Mouse (Mus musculus): Measurements from ENCODE around the gene Efcab14.
A peak's percentile ranks its signal among the peaks of the same experiment; 100 is the strongest.

Efcab14 gene

DNA sequence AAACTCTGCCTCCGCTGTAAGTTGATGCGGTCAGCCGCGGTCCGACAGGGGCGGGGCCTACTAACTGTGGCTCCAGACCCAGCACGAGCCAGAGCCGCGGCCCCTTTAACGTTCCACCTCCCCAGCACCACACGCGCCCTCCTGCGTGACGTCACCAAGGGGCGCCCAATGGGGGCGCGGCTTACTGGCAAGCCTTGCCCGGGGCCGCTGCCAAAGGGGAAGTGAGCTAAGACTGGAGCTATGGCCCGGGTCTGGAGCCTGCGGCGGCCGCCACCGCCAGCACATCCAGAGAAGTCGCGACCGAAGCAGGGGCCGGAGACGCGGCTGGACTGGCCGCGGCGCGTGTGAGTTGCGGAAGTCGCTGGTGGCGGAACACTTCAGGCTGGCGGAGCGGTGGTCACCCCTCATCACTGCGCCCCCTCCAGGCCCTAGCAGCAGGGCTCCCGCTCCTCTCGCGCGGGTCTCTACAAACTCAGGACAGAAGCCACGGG is at the start of gene Efcab14:
Gene Efcab14 (plus strand): TSS at position 194 of the 491 bp plus-strand sequence.
- peak; percentile 98 for DNase-seq (ENCODE audit: low spot score)

GRCm38 (mm10) chr4:115701468-115701867 is 36.1 kb upstream of the Efcab14 start:
- DNase-seq (ENCODE audit: low spot score): no peak

GRCm38 (mm10) chr4:115703927-115704505 is 33.5 kb upstream of the Efcab14 start:
- DNase-seq (ENCODE audit: low spot score): no peak

GRCm38 (mm10) chr4:115708974-115709593 is 28.5 kb upstream of the Efcab14 start:
- DNase-seq (ENCODE audit: low spot score): no peak

- DNase-seq (ENCODE audit: low spot score): peak; percentile 88
Measured at GRCm38 (mm10) chr4:115709792-115710418, 27.6 kb upstream of the Efcab14 start.

DNA sequence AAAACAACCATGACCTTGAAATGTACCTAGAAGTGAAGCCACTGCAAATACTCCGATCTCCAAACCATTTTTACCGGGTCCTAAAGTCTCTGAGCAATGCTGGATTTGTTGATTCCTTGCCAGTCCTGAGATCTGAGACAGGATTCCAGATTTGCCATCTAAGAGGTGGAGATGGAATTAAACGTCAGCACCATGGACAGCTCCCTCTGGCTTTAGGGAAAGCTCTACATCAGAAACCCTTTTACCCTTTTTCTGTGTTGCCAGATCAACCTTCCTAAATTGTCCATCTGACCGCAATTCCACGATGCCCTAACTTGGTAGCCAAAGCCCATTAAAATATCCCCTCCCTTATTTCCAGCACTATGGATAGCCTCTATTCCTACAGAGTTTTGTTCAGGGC is 8.8 kb upstream of the Efcab14 start:
- DNase-seq (ENCODE audit: low spot score): peak; percentile 35

DNA sequence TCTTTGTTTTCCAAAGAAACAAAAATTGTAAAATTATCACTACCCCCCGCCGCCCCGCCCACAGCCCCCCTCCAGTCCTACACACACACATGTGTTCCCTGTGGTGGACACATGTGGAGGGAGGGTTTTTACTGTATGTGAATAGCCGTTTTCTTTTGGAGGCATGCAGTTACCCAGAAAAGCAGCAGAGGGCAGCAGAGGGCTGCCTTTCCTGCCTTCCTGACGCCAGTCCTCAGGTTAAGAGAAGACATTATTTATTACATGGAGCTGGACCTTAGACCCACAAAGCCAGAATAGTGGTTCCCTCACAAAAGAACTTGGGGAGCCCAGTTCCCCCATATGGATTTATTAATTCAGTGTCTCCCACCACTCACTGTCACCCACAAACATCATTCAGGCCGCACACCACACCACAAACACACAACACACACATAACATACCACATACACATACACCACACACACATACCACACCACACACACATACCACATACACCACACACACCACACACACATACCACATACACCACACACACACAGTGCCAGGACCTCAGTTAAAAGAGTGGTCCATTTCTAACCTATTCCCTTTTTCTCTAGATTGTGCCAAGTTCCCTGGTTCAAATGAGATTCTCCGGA is 5.8 kb upstream of the Efcab14 start:
- DNase-seq (ENCODE audit: low spot score): peak; percentile 55

DNA sequence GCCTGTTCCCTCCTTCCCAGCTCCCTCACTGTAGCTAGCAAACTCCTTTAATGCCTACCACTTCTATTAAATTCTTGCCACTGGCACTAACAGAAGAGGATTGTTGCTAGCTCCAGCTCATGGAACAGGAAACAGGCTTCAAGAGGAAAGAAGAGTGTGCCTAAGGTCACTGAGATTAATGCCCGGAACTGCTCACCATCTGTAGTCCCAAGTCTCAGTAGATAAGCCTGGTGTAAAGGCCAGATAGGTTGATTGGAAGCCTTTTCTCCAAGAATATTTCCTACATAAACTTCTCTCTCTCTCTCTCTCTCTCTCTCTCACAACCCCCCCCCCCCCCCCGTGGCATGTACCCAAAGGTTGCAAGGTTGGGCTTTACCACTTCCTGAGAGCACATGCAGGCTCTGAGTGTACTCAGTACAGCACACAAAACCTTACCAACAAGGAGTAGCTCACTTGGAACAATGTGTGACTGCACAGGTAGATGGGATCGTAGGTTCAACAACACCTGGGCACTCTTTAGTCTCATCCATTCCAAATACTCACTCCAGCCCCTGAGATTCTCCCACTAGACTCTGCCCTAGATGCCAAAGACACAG is 5.2 kb upstream of the Efcab14 start:
- DNase-seq (ENCODE audit: low spot score): no peak

DNA sequence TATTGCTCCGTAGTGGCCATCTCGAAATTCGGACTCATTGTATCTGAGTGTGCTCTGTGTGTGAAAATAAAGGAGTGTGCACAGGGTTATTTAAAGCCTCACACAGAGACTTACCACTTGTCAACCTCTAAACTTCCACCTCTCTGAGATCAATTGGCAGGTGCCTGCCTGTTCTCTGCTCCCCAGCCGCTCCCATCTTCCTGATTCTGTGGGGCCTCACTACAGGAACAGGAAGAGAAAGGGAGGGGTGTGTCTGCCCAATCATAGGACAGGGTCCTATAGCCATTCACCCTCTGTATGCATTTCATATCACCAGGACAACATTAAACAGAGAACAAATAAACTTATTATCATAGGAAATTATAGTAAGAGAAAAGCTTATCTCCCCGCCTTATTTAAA is 3.8 kb upstream of the Efcab14 start:
- DNase-seq (ENCODE audit: low spot score): no peak

GRCm38 (mm10) chr4:115734867-115735266 is 2.7 kb upstream of the Efcab14 start:
- DNase-seq (ENCODE audit: low spot score): no peak

GRCm38 (mm10) chr4:115738481-115738985 is 989 bp downstream of the Efcab14 start:
- peak; percentile 16 for DNase-seq (ENCODE audit: low spot score)

- no peak for DNase-seq (ENCODE audit: low spot score)
Measured at GRCm38 (mm10) chr4:115742658-115743057, 5.1 kb downstream of the Efcab14 start.

DNA sequence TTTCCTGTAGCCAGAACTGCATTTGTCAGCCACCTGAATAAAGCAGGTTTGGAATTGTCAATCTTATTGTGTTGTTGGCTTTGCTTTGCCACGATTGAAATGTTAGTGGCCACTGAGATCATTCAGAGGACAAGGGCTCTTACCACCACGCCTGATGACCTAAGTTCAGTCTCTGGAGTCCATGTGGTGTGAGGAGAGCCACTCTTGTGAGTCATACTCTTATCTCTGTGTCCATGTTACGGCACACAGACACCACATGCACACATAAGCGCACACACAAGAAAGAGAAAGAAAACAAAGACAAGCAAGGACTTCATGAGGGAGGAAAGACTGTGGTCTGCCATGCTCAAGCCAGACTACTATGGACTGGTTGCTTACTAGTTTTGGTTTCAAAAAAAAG is 5.6 kb downstream of the Efcab14 start:
- DNase-seq (ENCODE audit: low spot score): no peak

GRCm38 (mm10) chr4:115748181-115748580 is 10.6 kb downstream of the Efcab14 start:
- DNase-seq (ENCODE audit: low spot score): no peak

DNA sequence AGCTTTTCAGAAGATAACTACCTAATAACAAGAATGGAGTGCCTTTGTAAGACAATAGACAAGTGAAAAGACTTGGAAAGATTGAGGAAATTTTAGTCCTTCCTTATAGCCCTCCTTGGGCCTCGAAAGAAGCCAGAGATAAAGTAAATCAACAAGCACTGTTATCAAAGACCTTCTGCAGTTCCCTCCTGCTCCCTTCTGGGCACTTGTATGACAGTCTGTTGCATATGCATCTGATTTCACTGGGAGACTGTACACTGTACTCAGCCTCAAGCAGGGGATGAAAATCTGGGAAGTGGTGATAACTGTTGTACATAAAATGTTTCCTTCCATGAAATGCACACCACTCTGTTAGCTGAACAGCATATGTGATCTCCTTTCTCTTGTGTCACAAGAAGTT is 11.8 kb downstream of the Efcab14 start:
- no peak for DNase-seq (ENCODE audit: low spot score)

DNA sequence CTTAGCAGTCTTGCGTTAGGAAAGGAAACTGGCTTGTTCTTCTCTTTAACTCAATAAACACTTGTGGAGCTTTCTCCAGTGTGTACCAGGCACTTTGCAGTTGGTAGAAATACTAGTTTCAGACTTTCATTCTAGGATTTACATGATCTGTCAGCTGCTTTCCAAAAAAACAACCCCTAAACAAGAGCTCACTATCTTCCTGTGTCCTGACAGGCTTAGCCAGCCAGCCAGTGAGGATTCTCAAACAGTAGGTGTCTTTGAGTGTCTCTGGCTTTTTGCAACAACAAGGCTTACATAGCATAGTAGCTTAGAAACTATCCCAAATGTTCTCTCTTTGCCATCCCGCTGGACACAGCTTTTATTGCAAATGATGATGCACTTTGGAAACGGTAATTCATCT is 16.6 kb downstream of the Efcab14 start:
- DNase-seq (ENCODE audit: low spot score): no peak

GRCm38 (mm10) chr4:115754851-115755250 is 17.3 kb downstream of the Efcab14 start:
- no peak for DNase-seq (ENCODE audit: low spot score)

- DNase-seq (ENCODE audit: low spot score): no peak
Measured at GRCm38 (mm10) chr4:115761206-115761605, 23.7 kb downstream of the Efcab14 start.

DNA sequence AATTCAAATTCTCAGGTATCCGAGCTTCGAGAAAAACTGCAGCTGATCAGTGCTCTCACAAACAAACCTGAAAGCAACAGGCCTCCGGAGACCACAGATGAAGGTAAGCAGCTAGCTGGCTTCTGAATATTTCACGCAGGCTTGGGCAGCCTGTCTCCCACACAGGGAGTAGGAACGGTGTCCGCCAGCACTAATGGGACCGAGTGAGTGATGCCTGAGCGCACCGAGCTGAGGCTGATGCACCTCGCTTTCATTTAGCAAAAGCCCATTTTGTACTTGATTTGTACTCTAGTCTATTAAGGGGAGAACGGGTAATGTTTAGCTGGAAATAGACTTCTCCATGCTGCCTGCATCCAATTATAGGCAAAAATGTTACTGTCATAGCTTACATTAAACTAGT is 27.0 kb downstream of the Efcab14 start:
- no peak for DNase-seq (ENCODE audit: low spot score)

GRCm38 (mm10) chr4:115767647-115768467 is 30.3 kb downstream of the Efcab14 start:
- DNase-seq (ENCODE audit: low spot score): peak; percentile 53

DNA sequence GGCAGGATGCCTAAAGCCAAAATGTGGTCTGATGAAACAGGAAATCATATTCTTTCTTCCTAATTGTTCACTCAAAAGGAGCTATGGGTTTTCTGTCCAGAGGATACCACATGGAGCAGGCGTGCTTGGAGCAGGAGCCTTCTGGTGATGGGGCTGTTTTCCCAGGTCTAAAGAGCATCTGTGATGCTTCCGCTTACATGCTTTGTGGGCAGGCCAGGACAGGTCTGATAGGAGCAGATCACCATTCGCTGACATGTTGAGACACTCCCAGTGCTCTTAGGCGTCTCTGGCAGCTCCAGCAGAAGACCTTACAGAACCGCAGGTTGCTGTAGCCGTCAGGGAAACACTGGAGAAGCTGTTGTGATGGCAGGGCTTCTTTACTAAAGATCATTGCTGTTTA is 37.5 kb downstream of the Efcab14 start:
- no peak for DNase-seq (ENCODE audit: low spot score)

Measured in yolk sac, embryonic 10.5 days (tissue).